Mouse (Mus musculus): ENCODE data around the gene Ikzf2. TPM values are rescaled to one million over a fixed set of nuclear protein-coding genes. Genes with fewer than 3 reads are reported as not detected.

Gene Ikzf2
- polyA plus RNA-seq (2012; rRNA removed; ENCODE audit: low replicate concordance) = 0.08 and 0.14 TPM in 2 replicates

DNA sequence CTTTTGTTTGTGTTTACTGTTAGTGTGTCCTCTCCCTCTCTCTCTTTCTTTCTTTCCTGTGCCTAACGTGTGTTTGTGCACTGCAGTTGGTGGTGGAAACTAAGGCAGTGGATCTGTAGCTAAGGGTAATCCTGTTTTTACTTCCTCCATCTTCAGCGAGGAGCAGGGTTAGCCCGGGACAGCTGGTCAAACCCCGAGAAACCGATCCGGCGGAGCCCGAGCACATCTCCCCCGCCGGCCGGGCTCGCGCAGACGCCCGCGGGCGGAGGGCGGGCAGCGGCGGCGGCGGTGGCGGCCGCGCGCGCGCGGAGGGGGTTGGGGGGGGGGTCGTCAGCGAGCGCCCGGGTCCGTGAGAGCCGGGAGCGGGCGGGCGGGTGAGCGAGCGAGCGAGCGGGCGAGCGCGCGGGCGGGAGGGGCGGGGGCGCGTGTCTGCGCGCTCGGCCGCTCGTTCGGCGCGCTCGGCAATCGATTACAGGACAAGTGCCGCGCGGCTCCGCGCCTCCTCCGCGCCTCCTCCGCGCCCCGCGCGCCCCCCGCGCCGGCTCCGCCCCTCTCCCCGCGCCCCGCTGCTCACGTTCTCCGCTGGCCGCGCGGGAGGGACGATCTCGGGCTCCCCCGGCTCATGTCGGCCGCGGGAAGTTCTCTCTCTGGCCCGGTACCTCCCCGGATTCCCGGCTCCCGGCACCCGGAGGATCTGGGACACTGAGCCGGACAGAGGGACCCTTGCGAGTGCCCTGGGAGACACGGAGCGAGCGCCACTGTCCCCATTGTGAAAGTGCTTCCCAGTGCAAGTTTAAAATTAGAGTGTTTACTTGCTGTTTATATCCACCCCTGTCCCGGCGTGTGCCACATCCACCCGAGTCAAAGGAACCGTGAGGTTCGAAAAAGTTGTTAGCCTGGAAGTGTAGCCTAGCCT is at the start of gene Ikzf2:
Gene Ikzf2, minus strand, starts transcription at position 170 of the 916 bp plus-strand sequence.

Other genes starting within 250 kb of the Ikzf2 start
- not detected in 2 replicates for gene Spag16, start 139.7 kb upstream of the Ikzf2 start, polyA plus RNA-seq (2012; rRNA removed; ENCODE audit: low replicate concordance)

All from duodenum, adult 2 months (tissue).